Mouse (Mus musculus) layer of hippocampus, adult 9-10 months (tissue): ENCODE results near the gene Tceal9.
"Not testable (repeated sequence)": the region's sequence is repeated elsewhere in the genome, so short reads cannot be mapped to it uniquely, and the experiment has no call there.

Experiments used
- DNase-seq: peaks from one replicate; pipeline ENCODE4 v3.0.0; 2022; ENCODE audit warnings: low spot score

Tceal9 gene

DNA sequence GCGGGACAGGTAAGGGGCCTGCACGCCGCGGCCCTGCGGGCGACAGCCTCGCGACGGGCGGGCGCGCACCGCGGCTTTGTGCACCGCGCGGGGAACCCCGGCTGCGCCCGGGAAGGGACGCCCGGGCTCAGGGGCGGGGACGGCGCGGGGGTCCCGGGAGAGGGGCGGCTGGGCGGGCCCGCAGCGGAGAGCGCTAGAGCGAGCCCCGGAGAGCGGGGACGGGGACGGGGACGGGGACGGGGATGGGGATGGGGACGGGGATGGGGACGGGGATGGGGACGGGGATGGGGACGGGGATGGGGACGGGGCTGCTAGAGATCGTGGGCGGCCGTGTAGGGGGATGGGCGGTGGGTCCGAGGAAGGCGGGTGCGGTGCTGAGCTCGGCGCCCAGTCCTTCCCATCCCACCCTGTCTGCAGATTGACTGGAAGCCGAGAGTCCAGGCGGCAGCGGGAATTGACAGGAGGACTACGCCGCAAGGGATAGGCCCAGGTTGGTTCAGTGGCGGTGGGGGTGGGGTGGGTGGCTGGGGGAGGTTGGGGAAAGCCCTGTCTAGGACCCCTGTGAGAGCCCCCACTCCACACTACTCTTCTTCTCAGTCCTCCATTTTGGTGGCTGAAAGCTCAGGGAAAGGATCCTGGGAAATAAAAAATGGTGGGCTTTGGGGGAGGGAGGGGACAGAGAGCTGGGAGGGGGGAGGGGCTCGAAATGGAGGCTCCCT, 25.7 kb downstream of the Tceal9 start:
- DNase-seq: not testable (repeated sequence)

DNA sequence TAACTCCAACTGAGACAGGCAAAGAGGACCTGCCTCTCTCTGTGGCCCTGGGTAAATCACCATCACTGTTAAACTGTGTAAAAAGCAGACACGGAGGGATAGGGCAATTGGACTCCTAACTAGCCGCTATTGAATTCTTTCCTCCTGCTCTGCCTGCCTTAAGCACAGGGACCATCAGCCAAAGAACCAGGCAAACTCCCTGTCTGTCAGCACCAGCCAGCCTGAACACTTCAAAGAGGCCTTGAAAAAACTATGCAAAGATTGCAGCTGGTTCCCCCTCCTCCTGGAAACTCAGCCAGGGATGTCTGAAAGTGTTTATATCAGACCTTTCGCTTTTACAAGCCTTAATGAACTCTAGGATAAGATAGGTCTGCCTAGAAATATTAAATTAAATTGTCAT, 29.7 kb downstream of the Tceal9 start:
- no peak for DNase-seq

DNA sequence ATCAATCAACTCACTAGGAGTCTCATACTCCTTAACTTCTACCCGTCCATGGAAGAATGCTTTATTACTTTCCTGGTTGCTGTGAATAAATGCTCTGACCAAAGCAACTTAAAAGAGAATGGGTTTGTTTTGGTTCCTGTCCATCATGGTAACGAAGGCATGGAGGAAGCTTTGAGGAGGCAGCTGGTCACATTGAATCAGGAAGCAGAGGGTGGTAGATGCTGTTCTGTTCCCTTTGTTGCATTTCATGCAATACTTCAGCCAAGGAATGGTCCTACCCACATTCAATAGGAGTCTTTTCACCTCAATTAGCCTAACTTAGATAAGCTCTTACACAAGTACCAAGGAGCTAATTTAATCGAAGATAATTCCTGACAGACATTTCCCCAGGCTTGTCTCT, 30.5 kb downstream of the Tceal9 start:
- DNase-seq: no peak

DNA sequence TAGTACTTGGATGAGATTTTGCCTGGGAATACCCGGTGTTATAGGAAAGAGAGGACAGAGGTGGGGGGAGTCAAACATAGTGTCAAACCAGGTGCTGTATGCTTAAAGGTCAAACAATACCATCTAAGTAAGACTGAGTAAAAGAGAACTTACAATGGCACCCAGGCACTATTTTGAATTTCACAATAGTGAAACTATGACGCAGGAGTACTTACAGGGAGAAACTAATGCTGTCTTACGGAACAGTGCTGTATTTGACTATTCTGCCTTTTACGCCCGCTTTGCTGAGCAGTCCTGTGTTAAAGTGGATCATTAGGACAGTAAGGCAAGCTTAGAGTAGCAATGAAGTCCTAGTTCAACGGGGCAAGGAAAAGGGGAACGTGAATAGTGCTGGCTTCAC, 32.7 kb downstream of the Tceal9 start:
- no peak for DNase-seq

DNA sequence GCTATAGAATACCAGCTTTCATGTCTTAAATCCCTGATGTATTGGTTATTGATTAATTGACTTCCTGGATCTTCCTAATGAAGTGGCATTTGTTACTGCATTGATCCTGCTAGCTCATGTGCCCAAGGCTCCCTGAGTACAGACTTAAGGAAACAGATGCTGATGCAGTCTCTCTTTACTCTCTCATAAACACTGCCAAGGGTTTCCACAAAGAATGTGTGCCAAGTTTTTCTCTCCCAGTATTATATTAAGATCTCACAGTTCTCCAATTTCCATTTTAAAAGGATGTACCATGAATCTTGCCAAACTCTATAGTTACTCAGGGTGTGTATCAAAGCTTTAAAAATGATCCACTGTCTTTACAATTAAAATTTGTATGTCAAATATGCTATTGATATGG, 33.5 kb downstream of the Tceal9 start:
- DNase-seq: no peak

DNA sequence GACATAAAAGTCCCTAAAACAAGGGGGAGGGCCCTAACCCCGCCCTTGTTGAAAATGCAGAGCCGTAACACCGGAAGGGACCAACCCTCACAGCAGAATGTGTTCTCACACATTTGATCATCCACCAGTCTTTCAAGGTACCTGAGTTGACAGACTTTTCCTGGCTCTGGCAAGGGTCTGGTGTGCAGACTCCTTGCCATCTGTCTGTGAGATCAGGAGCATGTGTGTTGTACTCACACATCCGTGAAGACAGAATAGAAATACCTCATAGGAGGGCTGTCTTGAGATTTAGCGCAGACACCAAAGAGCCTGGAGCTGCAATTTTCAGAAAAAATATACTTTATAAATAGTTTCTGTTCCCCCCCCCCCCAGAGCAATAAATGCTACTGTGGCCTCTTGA, 34.5 kb downstream of the Tceal9 start:
- no peak for DNase-seq

DNA sequence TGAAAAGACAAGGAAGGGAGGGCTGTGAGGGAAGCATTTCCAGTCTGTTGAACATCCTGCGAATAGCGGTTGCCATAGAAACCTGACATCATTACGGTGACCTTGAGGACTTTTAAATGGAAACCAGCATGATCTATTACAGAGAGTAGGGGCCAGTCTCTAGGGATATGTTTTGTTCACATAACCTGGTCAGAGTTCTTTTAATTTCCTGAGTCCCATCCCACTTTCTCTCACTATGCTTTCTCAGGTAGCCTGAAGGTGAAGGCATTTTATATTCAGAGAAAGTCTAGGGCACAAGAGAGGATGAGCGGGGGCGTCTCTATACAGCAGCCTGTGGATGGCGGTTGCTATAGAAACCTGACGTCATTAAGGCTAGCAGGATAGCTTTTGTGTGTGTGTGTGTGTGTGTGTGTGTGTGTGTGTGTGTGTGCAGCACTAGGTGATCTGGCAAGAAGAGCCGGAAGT, 46.0 kb downstream of the Tceal9 start:
- DNase-seq: peak; percentile 26
